Mouse (Mus musculus): ENCODE data around the gene Cpne4. TPM values are rescaled to one million over a fixed set of nuclear protein-coding genes. Genes with fewer than 3 reads are reported as not detected.

The Cpne4 gene
- total RNA-seq (2015) (not detected in 2 replicates), total RNA-seq (2017) (not detected in 2 replicates)

- no peak for ATAC-seq (ENCODE audit: poor library complexity, severe bottlenecking)
Measured at GRCm38 (mm10) chr9:104546986-104547385, at the start of gene Cpne4. TSS of gene Cpne4 (plus strand) at chr9:104547286.

- ATAC-seq (ENCODE audit: poor library complexity, severe bottlenecking), result no peak
Measured at GRCm38 (mm10) chr9:104515187-104515586, 31.9 kb upstream of the Cpne4 start.

DNA sequence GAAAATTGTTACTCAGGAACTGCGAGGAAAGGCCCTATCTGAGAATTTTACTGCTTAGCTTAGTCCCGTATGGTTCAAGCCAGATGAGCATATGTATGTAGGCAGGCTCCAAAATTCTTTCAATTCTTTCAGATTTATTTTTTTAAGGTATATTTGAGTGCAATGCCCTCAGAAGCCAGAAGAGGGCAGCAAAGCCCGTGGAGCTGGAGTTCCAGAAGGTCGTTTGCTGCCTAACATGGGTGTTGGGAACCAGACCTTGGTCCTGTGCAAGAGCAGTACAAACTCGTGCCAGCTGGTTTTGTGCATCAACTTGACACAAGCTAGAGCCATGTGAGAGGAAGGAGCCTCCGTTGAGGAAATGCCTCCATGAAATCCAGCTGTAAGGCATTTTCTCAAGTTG, 11.6 kb upstream of the Cpne4 start:
- peak; percentile 63 for ATAC-seq (ENCODE audit: poor library complexity, severe bottlenecking)

DNA sequence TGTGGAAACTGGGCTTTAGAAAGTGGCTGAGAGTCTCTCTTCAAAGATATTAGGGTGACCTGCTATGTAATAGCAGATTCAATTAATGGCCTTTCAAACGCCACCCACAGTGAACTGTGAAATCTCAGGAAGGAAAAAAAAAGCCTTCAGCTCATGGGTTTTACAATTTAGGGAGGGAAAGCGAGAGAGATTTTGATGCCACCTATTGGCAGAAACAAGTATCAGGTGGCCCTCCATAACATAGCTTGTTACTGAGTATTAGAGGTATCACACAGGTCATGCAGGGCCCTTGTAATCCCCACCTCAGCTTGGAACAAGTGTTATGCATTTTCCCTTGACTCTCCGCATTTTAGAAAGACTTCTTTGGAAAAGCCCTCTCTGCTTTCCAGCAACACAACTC, 18.7 kb downstream of the Cpne4 start:
- ATAC-seq (ENCODE audit: poor library complexity, severe bottlenecking), result no peak

GRCm38 (mm10) chr9:104566468-104566867, 19.4 kb downstream of the Cpne4 start:
- no peak for ATAC-seq (ENCODE audit: poor library complexity, severe bottlenecking)

GRCm38 (mm10) chr9:104567096-104567495, 20.0 kb downstream of the Cpne4 start:
- no peak for ATAC-seq (ENCODE audit: poor library complexity, severe bottlenecking)

DNA sequence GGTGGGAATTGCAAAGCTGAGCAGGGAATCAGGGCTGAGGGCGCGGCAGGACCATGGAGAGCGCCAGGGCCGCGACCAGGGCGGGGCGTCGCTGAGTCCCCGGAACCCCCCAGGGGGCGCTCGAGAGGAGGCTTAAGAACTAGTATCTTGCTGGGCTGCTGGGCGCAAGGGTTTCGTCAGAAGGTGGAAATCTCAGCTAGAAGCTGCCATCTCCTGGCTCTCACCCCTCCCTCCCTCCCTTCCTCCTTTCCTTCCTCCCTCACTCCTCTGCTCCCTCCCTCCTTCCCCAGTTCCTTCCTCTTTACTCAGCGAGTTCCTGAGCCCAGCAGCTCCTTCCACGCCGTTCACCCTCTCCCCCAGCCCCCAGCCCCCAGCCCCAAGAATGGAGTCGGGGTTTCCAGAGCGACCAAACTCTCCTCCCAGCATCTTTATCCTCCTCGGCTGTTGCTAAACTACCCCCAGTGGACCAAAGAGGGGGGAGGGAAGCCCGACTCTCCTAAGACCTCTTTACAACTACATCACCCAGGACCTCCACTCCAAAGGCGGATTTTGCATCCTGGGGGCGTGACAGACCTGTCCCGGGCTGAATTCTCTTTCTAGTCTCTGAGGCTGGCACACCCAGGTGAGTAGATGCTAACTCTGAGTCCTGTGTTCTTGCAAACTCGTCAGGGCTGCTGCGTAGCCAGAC, 22.5 kb downstream of the Cpne4 start:
- ATAC-seq (ENCODE audit: poor library complexity, severe bottlenecking), result peak; percentile 81

GRCm38 (mm10) chr9:104572856-104573255, 25.8 kb downstream of the Cpne4 start:
- no peak for ATAC-seq (ENCODE audit: poor library complexity, severe bottlenecking)

DNA sequence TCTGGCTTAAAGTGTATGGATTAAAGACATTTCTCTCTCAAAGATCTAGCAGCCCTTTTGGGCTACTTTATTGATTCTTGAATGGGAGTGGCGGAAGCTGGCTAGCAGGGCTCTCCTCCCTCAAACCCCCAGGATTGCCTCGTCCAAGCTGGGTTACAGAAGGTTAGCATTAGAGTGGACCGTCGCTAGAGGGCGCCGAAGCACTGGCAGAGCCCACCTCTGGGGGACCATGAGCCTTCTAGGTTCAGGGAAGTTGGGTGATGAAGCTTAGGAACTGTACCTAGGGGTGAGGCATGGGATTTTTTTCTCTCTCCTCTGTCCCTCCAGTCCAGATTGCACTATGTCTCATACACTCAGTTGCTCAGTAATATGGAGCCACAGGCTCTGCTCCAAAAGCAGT, 27.4 kb downstream of the Cpne4 start:
- ATAC-seq (ENCODE audit: poor library complexity, severe bottlenecking), result 0 out of 2 replicates have a peak, but pooled peaks have one; percentile 47

- ATAC-seq (ENCODE audit: poor library complexity, severe bottlenecking), result no peak
Measured at GRCm38 (mm10) chr9:104581921-104582624, 35.0 kb downstream of the Cpne4 start.

DNA sequence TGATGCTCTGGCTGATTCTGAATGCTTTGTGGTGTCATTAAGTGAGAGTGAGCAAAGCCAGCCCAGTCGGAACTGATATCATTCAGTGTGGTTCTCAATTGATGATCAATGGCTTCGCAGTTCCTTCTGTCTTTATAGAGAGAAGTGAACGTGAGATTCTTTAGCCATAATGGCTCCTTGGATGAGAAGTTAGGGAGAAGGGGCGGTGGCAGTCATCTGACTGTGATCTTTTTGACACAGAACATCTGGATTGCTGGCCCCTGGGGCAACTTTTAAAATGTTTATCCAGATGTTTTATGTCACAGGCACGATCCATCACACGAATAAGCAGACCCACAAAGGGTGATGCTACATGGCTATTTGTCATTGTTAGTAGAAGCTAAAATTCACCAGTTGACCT, 35.6 kb downstream of the Cpne4 start:
- ATAC-seq (ENCODE audit: poor library complexity, severe bottlenecking), result no peak

GRCm38 (mm10) chr9:104594550-104594949, 47.5 kb downstream of the Cpne4 start:
- ATAC-seq (ENCODE audit: poor library complexity, severe bottlenecking), result no peak

DNA sequence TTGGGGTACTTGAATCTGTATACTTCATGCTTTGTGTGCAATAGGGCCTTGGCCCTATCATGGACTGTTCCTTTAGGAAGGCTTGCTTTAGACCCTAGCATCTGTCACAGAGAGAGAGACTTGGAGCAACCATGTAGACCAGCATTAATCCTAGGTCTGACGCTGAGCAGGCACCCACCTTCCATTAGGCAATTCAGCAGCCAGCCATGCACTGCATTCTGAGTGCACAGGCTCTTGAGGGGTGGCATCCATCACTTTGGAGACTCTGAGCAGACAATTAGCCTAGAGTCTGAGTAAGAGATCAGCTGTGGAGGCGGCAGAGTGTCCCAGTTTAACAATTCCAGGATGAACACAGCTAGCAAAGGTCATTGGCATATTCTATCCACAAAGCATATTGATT, 47.9 kb downstream of the Cpne4 start:
- ATAC-seq (ENCODE audit: poor library complexity, severe bottlenecking), result no peak

DNA sequence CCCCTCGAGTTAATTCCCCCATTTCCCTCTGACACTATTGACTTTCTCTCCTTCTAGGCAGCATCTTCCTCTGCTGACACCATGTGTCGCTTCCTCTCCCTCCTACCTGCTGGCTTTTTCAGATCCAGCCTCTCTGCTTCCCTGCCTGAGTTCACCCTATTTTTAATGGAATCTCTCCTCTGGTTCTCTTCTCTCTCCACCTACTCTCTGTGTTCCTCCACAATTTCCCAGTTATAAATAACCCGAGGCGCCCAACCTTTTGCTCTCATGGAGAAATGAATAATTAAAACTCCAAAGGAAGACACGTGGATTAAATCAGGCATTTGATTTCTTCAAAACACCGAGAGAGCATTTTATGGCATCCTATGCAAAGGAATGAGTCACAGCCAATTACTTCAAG, 65.4 kb downstream of the Cpne4 start:
- ATAC-seq (ENCODE audit: poor library complexity, severe bottlenecking), result no peak

- ATAC-seq (ENCODE audit: poor library complexity, severe bottlenecking), result no peak
Measured at GRCm38 (mm10) chr9:104616691-104617090, 69.6 kb downstream of the Cpne4 start.

- ATAC-seq (ENCODE audit: poor library complexity, severe bottlenecking), result no peak
Measured at GRCm38 (mm10) chr9:104623564-104623963, 76.5 kb downstream of the Cpne4 start.

DNA sequence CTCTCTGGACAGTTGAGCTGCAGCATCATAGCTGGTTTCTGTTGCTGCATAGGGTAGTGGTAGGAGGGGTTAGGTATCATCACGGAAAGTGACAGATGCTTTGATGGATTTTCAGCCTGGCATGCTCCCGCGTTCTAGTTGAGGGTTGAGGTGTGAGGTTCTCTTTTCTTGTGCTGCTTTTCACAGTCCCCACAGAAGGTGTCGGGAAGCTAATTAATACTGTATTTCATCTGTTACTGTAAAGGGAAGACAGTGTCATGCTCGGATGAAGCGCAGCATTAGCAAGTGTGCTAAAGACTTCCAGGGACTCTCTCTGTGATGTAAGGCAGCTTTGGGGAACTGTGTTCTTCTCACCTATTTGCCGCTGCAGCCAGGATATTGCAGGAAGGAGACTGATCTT, 80.7 kb downstream of the Cpne4 start:
- ATAC-seq (ENCODE audit: poor library complexity, severe bottlenecking), result no peak

- ATAC-seq (ENCODE audit: poor library complexity, severe bottlenecking), result peak; percentile 86
Measured at GRCm38 (mm10) chr9:104629282-104629681, 82.2 kb downstream of the Cpne4 start.

GRCm38 (mm10) chr9:104646348-104646994, 99.4 kb downstream of the Cpne4 start:
- no peak for ATAC-seq (ENCODE audit: poor library complexity, severe bottlenecking)

DNA sequence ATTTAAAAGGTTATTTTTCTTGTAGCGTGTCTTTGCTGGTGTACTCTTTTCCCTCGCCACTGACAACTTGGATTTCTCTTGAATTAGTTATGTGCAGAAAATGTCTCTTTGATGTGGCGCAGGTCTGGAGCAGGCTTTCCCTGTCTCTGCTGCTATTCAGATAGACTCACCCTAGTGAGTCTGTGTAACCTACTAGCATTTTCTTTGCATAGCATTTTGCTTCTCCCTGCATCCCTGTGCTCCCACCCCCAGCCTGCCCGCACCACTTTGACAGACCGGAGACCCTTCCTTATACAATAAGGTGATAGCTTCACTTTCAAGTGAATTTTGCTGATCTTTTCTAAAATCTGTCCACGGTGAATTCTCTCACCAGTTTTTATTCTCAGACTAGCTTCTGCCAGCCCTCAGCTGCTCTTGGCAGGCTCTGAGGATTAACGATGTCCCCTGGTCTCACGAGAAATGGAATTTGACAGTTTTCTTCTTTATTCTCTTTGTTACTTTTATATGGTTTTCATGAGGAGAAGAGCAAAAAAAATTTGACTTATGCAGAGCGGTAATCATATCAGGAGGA, 105.7 kb downstream of the Cpne4 start:
- ATAC-seq (ENCODE audit: poor library complexity, severe bottlenecking), result no peak

GRCm38 (mm10) chr9:104659758-104660157, 112.7 kb downstream of the Cpne4 start:
- ATAC-seq (ENCODE audit: poor library complexity, severe bottlenecking), result no peak

DNA sequence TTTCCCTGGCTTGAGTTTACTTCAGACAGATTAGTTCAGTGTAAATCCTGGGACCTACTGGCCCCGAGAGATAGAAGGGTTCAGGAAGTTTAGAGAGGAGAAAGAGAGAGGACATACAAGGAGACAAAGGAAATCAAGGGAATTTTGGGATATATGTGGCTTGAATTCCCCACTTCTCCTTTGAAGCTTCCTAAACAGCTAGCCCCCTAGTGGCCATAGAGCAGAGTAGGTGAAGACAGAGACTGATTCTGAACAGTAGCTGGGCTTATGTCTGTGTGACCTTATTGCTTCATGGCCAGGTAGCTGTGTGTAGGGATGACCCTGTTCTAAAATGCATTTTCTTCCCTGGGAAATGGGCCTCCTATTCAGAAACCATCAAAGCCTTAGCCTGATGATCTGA, 129.6 kb downstream of the Cpne4 start:
- ATAC-seq (ENCODE audit: poor library complexity, severe bottlenecking), result no peak

Data from megakaryocyte, adult 5-6 weeks (primary cell).